Mouse (Mus musculus) fibroblast of lung, adult 2 months (primary cell): ENCODE data around the gene Epor.

Experiments
- DNase-seq: peaks from one replicate; pipeline ENCODE4 v3.0.0-alpha.2; 2011; ENCODE audit warnings: low read depth

Gene Epor

DNA sequence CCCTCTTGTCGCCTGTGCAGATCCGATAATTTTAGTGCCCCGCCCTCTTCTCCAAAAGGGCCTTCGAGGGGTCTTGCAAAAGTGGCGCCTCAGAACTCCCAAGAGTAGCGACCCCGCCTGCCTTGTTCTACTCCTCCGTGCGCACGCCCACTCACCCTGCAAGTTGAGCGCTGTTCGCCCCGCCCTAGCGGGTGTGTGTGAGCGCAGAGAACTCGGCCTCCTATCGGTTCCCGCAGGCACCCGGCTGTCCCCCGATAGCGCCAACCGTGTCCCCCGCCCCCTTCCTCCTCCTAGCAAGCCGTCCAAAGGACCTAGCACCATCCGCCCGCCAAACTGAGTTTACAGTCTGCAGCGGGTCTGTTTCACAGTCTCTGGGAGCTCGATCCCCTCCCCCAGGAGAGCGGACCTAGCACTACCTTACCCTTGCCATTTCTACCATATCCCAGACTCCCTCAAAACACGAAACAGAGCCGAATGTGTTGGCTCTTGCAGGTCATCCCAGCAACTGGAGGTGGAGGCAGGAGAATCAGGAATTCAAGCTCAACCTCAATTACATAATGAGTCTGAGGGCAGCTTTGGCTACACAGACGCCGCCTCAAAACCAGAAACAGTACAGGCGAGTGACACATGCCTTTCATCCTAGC, 768 bp downstream of the Epor start:
- peak; percentile 5 for DNase-seq

DNA sequence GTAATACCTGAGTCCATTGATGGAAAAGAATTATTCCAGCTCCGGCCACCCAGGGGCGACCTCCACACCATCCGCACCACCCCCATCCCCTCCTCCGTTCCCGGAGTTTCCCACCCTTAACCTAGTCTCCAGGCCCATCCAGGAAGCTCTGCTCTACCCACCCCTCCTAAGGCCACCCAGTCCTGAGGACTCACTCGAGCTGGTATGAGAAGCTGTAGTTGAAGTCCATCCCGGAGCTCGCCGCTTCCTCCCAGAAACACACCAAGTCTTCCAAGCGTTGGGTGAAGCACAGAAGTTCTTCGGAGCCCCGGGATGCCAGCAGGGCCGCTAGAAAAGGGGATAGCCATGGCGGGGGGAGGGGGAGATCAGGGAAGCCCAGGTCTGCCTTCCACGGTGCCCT, 1.3 kb downstream of the Epor start:
- DNase-seq, result no peak

GRCm38 (mm10) chr9:21961366-21961980, 1.8 kb downstream of the Epor start:
- no peak for DNase-seq

GRCm38 (mm10) chr9:21960558-21961208, 2.6 kb downstream of the Epor start:
- no peak for DNase-seq

GRCm38 (mm10) chr9:21960135-21960534, 3.2 kb downstream of the Epor start:
- DNase-seq, result no peak

- DNase-seq, result no peak
These were observed 4.1 kb downstream of the Epor start for GRCm38 (mm10) chr9:21959244-21959643.

DNA sequence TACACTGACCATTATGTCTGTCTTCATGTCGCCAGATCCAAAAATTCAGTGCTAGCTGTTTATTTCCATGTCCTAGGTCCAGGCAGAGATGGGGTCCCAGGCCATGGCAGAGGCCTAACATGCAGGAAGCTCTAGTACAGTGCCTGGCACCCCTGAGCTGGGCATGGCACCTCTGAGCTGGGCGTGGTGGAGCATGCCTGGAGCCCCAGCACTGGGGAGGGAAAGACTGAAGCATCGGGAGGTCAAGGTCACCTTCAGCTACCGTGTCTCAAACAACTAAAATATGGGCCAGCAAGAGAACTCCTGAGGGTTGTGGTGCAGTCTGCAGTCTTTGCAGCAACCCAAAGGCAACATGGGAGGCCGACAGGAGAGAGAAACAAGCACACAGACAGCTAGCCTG, 4.9 kb downstream of the Epor start:
- no peak for DNase-seq

DNA sequence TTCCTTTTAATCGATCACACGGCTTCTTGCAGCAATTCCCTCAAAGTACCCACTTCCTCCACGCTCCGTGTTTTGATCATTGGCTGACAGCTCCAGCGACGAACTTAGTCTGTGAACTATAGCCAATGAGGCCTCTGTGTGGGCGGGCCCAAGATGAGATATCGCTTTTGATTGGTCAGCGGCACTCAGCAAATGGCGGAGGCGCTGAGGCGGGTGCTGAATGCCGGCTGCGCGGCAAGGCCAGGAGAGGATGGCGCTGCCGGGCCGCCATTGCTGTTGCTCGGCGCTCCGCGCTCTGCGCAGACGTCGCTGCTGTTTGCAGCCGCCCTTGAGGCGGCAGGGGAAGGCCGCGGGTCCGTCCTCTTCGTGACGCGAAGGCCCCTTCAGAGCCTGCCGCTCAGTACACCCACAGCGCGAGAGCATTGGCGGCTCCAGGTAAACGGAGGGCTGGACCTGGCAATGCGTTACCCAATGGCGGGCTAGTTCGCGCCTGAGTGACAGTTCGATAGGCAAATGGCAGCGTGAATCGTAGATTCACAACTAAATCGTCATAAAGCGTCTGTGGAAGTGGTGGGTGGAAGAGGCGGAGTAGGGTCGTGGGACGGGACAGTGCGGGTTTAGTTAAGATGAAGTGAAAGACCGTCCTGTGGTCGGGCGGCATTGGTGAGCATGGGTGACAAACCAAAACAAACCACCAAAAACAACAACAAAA, 7.6 kb downstream of the Epor start, which contains the start of gene Swsap1:
TSS of gene Swsap1 (plus strand) at position 186 of the 712 bp plus-strand sequence.
- peak; percentile 98 for DNase-seq

GRCm38 (mm10) chr9:21955225-21955569, 8.1 kb downstream of the Epor start:
- DNase-seq, result no peak

GRCm38 (mm10) chr9:21954635-21955034, 8.7 kb downstream of the Epor start:
- no peak for DNase-seq

DNA sequence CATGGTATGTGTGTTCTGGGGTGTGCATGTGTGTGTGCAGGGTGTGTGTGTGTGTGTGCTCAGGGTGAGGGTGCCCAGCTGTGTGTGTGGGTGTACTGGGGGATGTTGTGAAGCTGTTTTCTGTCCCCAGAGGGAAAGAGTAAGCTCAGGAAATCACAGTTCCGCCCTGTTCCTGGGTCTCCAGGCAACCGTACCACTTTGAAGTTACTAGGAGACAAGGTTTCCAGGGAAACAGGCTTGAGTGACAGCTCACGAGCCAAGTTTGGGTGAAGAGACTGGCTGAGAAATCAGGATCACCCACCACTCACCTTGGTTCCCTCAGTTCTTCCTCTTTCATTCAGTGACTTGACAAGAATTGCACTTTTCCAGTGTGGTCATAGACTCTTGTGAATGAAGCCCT, 9.7 kb downstream of the Epor start:
- DNase-seq, result no peak

DNA sequence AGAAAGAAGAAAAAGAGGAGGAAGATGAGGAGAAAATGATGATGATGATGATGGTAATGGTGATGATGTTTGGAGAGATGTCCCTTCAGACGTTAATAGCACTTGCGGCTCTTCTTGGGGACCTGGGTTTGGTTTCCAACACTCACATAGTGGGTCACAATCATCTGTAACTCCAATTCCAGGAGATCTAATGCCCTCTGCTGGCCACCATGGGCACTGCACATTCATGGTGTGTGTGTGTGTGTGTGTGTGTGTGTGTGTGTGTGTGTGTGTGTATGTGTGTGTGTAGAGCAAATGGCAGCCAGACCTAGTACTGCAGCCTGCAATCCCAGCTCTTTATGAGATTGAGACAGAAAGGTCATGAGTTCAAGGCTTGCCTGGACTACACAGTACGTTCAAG, 11.3 kb downstream of the Epor start:
- DNase-seq, result no peak

- no peak for DNase-seq
These were observed 13.0 kb downstream of the Epor start for GRCm38 (mm10) chr9:21950322-21950721.

DNA sequence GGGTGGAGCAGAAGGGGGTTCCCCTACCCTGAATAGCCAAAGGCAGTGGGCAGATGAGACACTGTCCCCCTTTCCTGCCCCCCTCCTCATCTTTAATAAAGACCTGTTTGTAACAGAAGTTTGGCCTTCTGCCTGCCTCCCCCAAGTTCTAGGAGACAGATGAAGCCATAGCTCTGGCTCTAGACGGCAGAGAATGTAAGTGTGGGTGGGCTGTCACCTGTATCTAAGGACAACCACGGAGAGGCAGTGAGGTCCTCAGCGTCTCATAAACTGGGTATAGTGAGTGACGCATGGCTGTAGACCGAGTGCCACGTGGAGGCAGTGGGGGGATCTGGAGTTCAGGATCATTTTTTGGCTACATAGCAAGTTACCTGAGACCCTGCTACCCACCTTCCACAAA, 14.5 kb downstream of the Epor start:
- DNase-seq, result no peak

DNA sequence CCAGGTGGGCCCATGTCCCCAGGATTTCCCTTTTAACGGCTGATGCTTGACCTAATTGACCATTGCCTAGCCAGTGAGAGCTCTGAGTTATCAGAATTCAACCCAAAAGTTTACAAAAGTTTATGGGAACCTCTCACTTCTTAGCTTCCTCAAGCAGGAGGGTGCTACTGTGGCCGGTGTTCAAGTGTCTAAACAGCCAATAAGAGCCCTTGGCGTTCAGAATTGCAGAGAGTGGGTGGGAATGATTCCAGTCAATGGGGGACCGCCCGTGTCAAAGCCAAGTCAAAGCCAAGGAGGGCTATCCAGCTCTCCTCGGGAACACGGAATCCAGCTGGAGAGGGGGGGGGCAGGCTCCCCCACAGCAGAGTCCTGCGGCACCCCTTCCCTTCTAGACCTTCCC, 15.2 kb downstream of the Epor start:
- DNase-seq, result no peak

DNA sequence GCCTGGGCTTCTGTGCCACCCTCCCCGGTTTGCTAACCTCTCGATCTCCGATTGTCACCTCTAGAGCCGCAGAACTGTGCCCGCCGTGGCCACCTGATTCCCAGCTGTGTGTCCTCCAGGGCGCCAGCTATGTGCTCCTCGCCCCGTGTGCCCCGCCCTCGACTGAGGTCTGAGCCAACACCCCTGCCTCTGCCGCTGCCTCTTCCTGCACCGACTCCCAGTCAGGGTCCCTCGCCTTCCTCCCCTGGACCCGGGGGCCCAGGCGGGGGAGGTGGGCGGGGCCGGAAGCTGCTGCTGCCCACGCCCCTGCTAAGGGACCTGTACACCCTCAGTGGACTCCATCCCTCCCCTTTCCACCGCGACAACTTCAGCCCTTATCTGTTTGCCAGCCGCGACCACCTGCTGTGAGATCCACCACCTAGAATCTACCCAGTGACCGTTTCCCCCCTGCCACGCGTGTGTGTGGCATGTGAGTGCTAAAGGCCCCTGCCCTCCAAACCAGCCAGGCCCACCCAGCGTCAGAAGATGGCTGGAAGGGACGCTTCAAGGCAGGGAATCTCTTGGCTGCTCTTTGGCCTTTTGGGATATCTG, 15.7 kb downstream of the Epor start:
- no peak for DNase-seq

GRCm38 (mm10) chr9:21944267-21944666, 19.0 kb downstream of the Epor start:
- no peak for DNase-seq

- DNase-seq, result no peak
These were observed 19.7 kb downstream of the Epor start for GRCm38 (mm10) chr9:21943638-21944037.

GRCm38 (mm10) chr9:21943046-21943445, 20.3 kb downstream of the Epor start:
- no peak for DNase-seq

DNA sequence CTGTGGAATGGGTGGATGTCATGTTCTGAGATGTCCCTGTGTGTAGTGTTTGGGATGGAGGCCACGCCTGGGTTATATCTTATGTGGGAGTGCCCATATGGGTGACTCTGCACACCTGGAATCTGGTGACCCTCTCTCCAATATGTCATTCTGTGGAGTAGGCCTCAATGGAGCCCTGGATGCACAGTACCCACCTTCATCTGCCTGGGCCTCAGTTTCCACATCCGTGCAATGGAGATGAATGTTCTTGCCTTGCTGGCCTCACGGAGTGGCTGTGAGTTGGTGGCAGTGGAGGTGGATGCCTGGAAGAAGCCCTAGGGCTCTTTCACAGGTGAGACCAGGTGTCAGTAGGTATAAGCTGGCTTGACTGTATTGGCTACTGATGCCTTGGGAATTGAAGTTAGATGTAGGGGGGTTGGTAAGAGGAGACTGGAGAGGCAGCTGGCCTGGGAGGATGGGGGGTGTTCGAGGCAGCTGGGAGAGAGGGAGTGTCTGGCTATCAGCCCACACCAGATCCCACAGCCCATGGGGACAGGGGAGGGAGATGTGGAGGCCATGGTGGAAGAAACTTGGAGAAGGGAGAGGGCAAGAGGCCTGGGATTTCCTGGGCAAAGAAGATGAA, 25.0 kb downstream of the Epor start:
- no peak for DNase-seq

DNA sequence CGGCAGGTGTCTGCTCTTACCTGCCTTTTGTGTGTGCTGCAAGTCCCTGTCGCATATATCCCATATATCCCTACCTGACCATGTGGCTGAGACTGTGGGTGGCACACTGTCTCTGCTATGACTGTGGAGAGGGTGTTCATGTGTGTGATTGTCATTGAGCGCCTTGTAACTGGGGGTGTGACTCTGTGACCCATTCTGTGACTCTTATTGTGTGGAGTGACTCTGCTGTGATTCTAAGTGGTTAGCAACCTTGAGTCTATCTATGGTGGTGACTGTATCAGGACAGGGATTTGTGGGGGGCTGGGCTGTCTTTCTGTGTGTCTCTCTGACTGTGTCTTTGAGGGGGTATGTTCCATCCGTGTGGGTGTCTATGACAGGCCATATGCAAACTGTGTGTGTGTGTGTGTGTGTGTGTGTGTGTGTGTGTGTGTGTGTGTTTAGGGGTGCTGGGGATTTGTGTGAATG, 25.6 kb downstream of the Epor start:
- DNase-seq, result no peak
